1 mouse cellular context compared by ENCODE assay signal in genomic region chr2:156202848-156203437, GRCm38 (mm10).
TF ChIP-seq lines count a peak whose summit lies in the region.

No protein-coding gene starts in this region.

TF ChIP-seq in MEL, 35 proteins besides CTCF, POLR2A, EP300 and RAD21 (continued from another document):
- TF ChIP-seq MXI1 (IDR thresholded peaks at IDR 0.05; ENCODE audit: low read depth, low read length), result no peak
- TF ChIP-seq RCOR1 (IDR thresholded peaks at IDR 0.05; ENCODE audit: low read depth, low read length), result no peak
- no peak for TF ChIP-seq POLR2AphosphoS2 (IDR thresholded peaks at IDR 0.05; ENCODE audit: low read length)
- no peak for TF ChIP-seq ZNF384 (IDR thresholded peaks at IDR 0.05; ENCODE audit: low read depth, low read length)
- TF ChIP-seq ELF1 (IDR thresholded peaks at IDR 0.05; ENCODE audit: low read depth, low read length), result no peak
- TF ChIP-seq GATA1 (IDR thresholded peaks at IDR 0.05; ENCODE audit: low read depth, low read length), result no peak
